Mouse (Mus musculus) limb, embryonic 13.5 days (tissue): Measurements from ENCODE around the gene Abcb5. TPM values are rescaled to one million over a fixed set of nuclear protein-coding genes. Genes with fewer than 3 reads are reported as not detected.

Experiments
- ATAC-seq: fragments of 200-750 bp; cut with Nextera tagmentation; 2 replicates; pipeline ENCODE4 v1.8.0; 2017; ENCODE audit warnings: low read depth, moderate number of reproducible peaks, moderate TSS enrichment; ENCODE audit not compliant: low FRiP score
- H3K27ac ChIP-seq: fragments of 300-500 bp; sonication (generic); 2 replicates; pipeline ENCODE4 v1.5.1; 2015; ENCODE audit warnings: inconsistent platforms, mild to moderate bottlenecking, moderate library complexity
- H3K27me3 ChIP-seq: fragments of 300-500 bp; sonication (generic); 2 replicates; pipeline ENCODE4 v1.6.1; 2015; ENCODE audit warnings: mild to moderate bottlenecking, inconsistent platforms
- H3K36me3 ChIP-seq: fragments of 300-500 bp; sonication (generic); 2 replicates; pipeline ENCODE4 v1.6.1; 2015; ENCODE audit warnings: inconsistent platforms, mild to moderate bottlenecking, moderate library complexity
- H3K4me1 ChIP-seq: fragments of 300-500 bp; sonication (generic); 2 replicates; pipeline ENCODE4 v1.6.1; 2015; ENCODE audit warnings: inconsistent platforms
- H3K4me2 ChIP-seq: fragments of 300-500 bp; sonication (generic); replicated peaks from 2 replicates; pipeline ENCODE4 v1.6.1; 2015; ENCODE audit warnings: inconsistent platforms, mild to moderate bottlenecking, moderate library complexity
- H3K4me3 ChIP-seq: fragments of 300-500 bp; sonication (generic); 2 replicates; pipeline ENCODE4 v1.5.1; 2015; ENCODE audit warnings: moderate library complexity, mild to moderate bottlenecking, inconsistent platforms
- H3K9ac ChIP-seq: fragments of 300-500 bp; sonication (generic); 2 replicates; pipeline ENCODE4 v1.6.1; 2015; ENCODE audit warnings: mild to moderate bottlenecking, inconsistent platforms
- H3K9me3 ChIP-seq: fragments of 300-500 bp; sonication (generic); 2 replicates; pipeline ENCODE4 v1.6.1; 2016; ENCODE audit warnings: inconsistent platforms
- WGBS: fragments of 180-500 bp; shearing (Covaris S2); methylation state at CpG from one replicate; pipeline ENCODE4 v1.1.7; 2015; 5-methylcytosine and 5-hydroxymethylcytosine counted together
- polyA plus RNA-seq: library from polyadenylated mRNA; unstranded; fragments of >200 nt; fragmentation: Nextera tagmentation; extraction: Ambion mirVana; gene quantifications from 2 replicates; pipeline ENCODE4 v1.2.1, GENCODE M21; 2015

Gene Abcb5
- polyA plus RNA-seq, 1 experiment from 2014 or later: 0.04 TPM

- H3K4me3 ChIP-seq: no peak overlapping the region
- no peaks in the 10 kb centered on the region for H3K36me3 ChIP-seq
- WGBS: 70% methylated on average over 8 of the region's 8 CpGs
- ATAC-seq: no peak; the same call in 1 of the 2 replicates
- H3K9ac ChIP-seq: no peak overlapping the region
- H3K9me3 ChIP-seq: no peaks in the 10 kb centered on the region
- H3K4me2 ChIP-seq: no peak overlapping the region
- H3K27me3 ChIP-seq: no peaks in the 10 kb centered on the region
- H3K27ac ChIP-seq: no peak overlapping the region
- H3K4me1 ChIP-seq: 0 out of 2 replicates have a peak, but pooled peaks cover 7% of the 10 kb centered on the region
These were observed 93.5 kb downstream of the Abcb5 start for GRCm38 (mm10) chr12:118872673-118873072.

GRCm38 (mm10) chr12:118856151-118856550 is 110.1 kb downstream of the Abcb5 start:
- no peak overlapping the region for H3K4me3 ChIP-seq
- ATAC-seq: no peak
- no peaks in the 10 kb centered on the region for H3K36me3 ChIP-seq
- H3K27ac ChIP-seq: no peak overlapping the region
- under 1% methylated on average over 7 of the region's 7 CpGs for WGBS
- H3K4me2 ChIP-seq: no peak overlapping the region
- H3K27me3 ChIP-seq: peaks cover 56% of the 10 kb centered on the region
- H3K9me3 ChIP-seq: no peaks in the 10 kb centered on the region
- no peak overlapping the region for H3K9ac ChIP-seq
- peaks cover 7% of the 10 kb centered on the region; the same call in 1 of the 2 replicates for H3K4me1 ChIP-seq

GRCm38 (mm10) chr12:118854831-118855453 is 111.3 kb downstream of the Abcb5 start:
- Histone ChIP-seq H3K27me3 (peaks cover 63% of the 10 kb centered on the region), H3K9me3 (no peaks in the 10 kb centered on the region), H3K4me3 (peak overlapping the region; percentile 47), H3K9ac (peak overlapping the region; percentile 59), H3K27ac (no peak overlapping the region), H3K36me3 (no peaks in the 10 kb centered on the region), H3K4me1 (peaks cover 7% of the 10 kb centered on the region; the same call in 1 of the 2 replicates), H3K4me2 (peak overlapping the region; percentile 66)
- peak; percentile 96 for ATAC-seq
- under 1% methylated on average over 34 of the region's 34 CpGs for WGBS

- H3K4me1 ChIP-seq: peaks cover 10% of the 10 kb centered on the region
- H3K9me3 ChIP-seq: no peaks in the 10 kb centered on the region
- peaks cover 69% of the 10 kb centered on the region for H3K27me3 ChIP-seq
- peak overlapping the region; percentile 59; the same call in 1 of the 2 replicates for H3K9ac ChIP-seq
- ATAC-seq: no peak
- H3K4me2 ChIP-seq: peak overlapping the region; percentile 66
- H3K36me3 ChIP-seq: no peaks in the 10 kb centered on the region
- peak overlapping the region; percentile 47 for H3K4me3 ChIP-seq
- no peak overlapping the region for H3K27ac ChIP-seq
- 2% methylated on average over 10 of the region's 10 CpGs for WGBS
These were observed 111.8 kb downstream of the Abcb5 start for GRCm38 (mm10) chr12:118854401-118854800.

- Histone ChIP-seq H3K4me2 (no peak overlapping the region), H3K4me1 (peaks cover 20% of the 10 kb centered on the region), H3K9ac (no peak overlapping the region), H3K4me3 (no peak overlapping the region), H3K27ac (no peak overlapping the region), H3K36me3 (no peaks in the 10 kb centered on the region), H3K27me3 (peaks cover 79% of the 10 kb centered on the region), H3K9me3 (no peaks in the 10 kb centered on the region)
- 10% methylated on average over 3 of the region's 3 CpGs for WGBS
- no peak for ATAC-seq
These were observed 112.9 kb downstream of the Abcb5 start for GRCm38 (mm10) chr12:118853331-118853730.

- no peak for ATAC-seq
- Histone ChIP-seq H3K27me3 (peaks cover 87% of the 10 kb centered on the region), H3K9me3 (no peaks in the 10 kb centered on the region), H3K9ac (no peak overlapping the region), H3K4me1 (peaks cover 35% of the 10 kb centered on the region), H3K27ac (no peak overlapping the region), H3K4me2 (no peak overlapping the region), H3K4me3 (no peak overlapping the region), H3K36me3 (no peaks in the 10 kb centered on the region)
- 19% methylated on average over 12 of the region's 12 CpGs for WGBS
These were observed 115.3 kb downstream of the Abcb5 start for GRCm38 (mm10) chr12:118850851-118851410.

- Histone ChIP-seq H3K27ac (no peak overlapping the region), H3K4me2 (peak overlapping the region; percentile 61), H3K36me3 (no peaks in the 10 kb centered on the region), H3K9ac (no peak overlapping the region), H3K9me3 (no peaks in the 10 kb centered on the region), H3K4me3 (peak overlapping the region; percentile 47), H3K27me3 (peaks cover 90% of the 10 kb centered on the region), H3K4me1 (peaks cover 35% of the 10 kb centered on the region)
- ATAC-seq: no peak
- 0% methylated on average over 11 of the region's 11 CpGs for WGBS
These were observed 116.2 kb downstream of the Abcb5 start for GRCm38 (mm10) chr12:118849996-118850395.

- peaks cover 30% of the 10 kb centered on the region for H3K4me1 ChIP-seq
- peaks cover 90% of the 10 kb centered on the region for H3K27me3 ChIP-seq
- H3K9ac ChIP-seq: peak overlapping the region; percentile 25; the same call in 1 of the 2 replicates
- no peaks in the 10 kb centered on the region for H3K36me3 ChIP-seq
- no peaks in the 10 kb centered on the region for H3K9me3 ChIP-seq
- H3K27ac ChIP-seq: no peak overlapping the region
- WGBS: under 1% methylated on average over 78 of the region's 78 CpGs
- H3K4me3 ChIP-seq: peak overlapping the region; percentile 47
- 0 out of 2 replicates have a peak, but pooled peaks have one; percentile 28 for ATAC-seq
- peak overlapping the region; percentile 61 for H3K4me2 ChIP-seq
These were observed 116.9 kb downstream of the Abcb5 start for GRCm38 (mm10) chr12:118849203-118849861.

GRCm38 (mm10) chr12:118848496-118849202 is 117.6 kb downstream of the Abcb5 start:
- peaks cover 90% of the 10 kb centered on the region for H3K27me3 ChIP-seq
- no peaks in the 10 kb centered on the region for H3K36me3 ChIP-seq
- no peak overlapping the region; the same call in 1 of the 2 replicates for H3K27ac ChIP-seq
- ATAC-seq: 0 out of 2 replicates have a peak, but pooled peaks have one; percentile 9
- peak overlapping the region; percentile 47 for H3K4me3 ChIP-seq
- H3K4me1 ChIP-seq: peaks cover 28% of the 10 kb centered on the region
- WGBS: under 1% methylated on average over 80 of the region's 80 CpGs
- peak overlapping the region; percentile 61 for H3K4me2 ChIP-seq
- H3K9ac ChIP-seq: peak overlapping the region; percentile 31
- no peaks in the 10 kb centered on the region for H3K9me3 ChIP-seq

- Histone ChIP-seq H3K36me3 (no peaks in the 10 kb centered on the region), H3K4me3 (peak overlapping the region; percentile 47), H3K9me3 (no peaks in the 10 kb centered on the region), H3K4me2 (peak overlapping the region; percentile 61), H3K9ac (peak overlapping the region; percentile 31; the same call in 1 of the 2 replicates), H3K27me3 (peaks cover 90% of the 10 kb centered on the region), H3K4me1 (peaks cover 30% of the 10 kb centered on the region), H3K27ac (no peak overlapping the region)
- WGBS: under 1% methylated on average over 23 of the region's 23 CpGs
- no peak for ATAC-seq
These were observed 118.2 kb downstream of the Abcb5 start for GRCm38 (mm10) chr12:118847861-118848495.

- Histone ChIP-seq H3K4me2 (peak overlapping the region; percentile 72), H3K36me3 (no peaks in the 10 kb centered on the region), H3K9ac (no peak overlapping the region), H3K4me3 (peak overlapping the region; percentile 47), H3K4me1 (peaks cover 35% of the 10 kb centered on the region), H3K27me3 (peaks cover 91% of the 10 kb centered on the region), H3K9me3 (no peaks in the 10 kb centered on the region), H3K27ac (no peak overlapping the region)
- ATAC-seq: no peak
- 1% methylated on average over 17 of the region's 17 CpGs for WGBS
These were observed 118.8 kb downstream of the Abcb5 start for GRCm38 (mm10) chr12:118847381-118847780.
